Mouse (Mus musculus): Measurements from ENCODE around the gene Lca5l. TPM values are rescaled to one million over a fixed set of nuclear protein-coding genes. Genes with fewer than 3 reads are reported as not detected.

Gene Lca5l
- polyA plus RNA-seq, 2 experiments: 0.03 TPM; not detected in 1

- H3K9me3 ChIP-seq (ENCODE audit: control insufficient read depth, low read length): no peaks in the 10 kb centered on the region
- no peak for ATAC-seq (ENCODE audit: insufficient read depth)
- no peak overlapping the region for H3K9ac ChIP-seq (replicated peaks)
- WGBS (ENCODE audit: insufficient replicate concordance): 60% methylated on average over 5 of the region's 5 CpGs
- H3K4me3 ChIP-seq (ENCODE audit: insufficient read depth in 1 of 2, low read depth in 2 of 2, low read length in 2 of 2): no peak overlapping the region
- TF ChIP-seq CTCF (IDR thresholded peaks at IDR 0.05; ENCODE audit: low read depth) (no peak), EP300 (IDR thresholded peaks at IDR 0.05; ENCODE audit: low read depth) (no peak)
- H3K4me1 ChIP-seq (replicated peaks; ENCODE audit: control insufficient read depth in 2 of 2, insufficient read depth in 2 of 2, low read length in 1 of 2): no peaks in the 10 kb centered on the region
- no peak overlapping the region for H3K27ac ChIP-seq
- H3K4me2 ChIP-seq (ENCODE audit: low read depth): no peak overlapping the region
- DNase-seq (ENCODE audit: low read depth in 3 of 3, low spot score in 3 of 3): no peak
- no peaks in the 10 kb centered on the region for H3K27me3 ChIP-seq (ENCODE audit: control insufficient read depth, insufficient read depth, low read length)
- H3K36me3 ChIP-seq (replicated peaks; ENCODE audit: control insufficient read depth, insufficient read depth, low read depth): no peaks in the 10 kb centered on the region
Measured at GRCm38 (mm10) chr16:96110655-96111345, 81.3 kb downstream of the Lca5l start.

DNA sequence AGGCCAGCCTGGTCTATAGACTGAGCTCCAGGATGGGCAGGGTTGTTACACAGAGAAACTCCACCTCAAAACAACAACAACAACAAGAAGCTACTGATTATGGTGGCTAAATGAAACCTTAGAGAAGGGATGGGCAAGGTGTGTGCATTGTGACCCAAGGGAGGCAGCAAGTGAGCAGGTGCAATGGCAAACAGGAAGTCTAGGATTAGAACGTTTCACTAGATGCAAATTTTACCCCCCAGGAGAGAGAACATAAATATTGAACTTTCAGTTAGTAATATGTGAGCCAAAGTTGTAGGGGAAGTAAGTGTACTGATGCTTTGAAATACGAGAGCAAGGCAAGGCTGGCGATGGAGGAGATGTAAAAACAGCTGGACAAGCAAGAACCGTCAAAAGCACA lies 82.4 kb downstream of the Lca5l start:
- Histone ChIP-seq H3K4me1 (replicated peaks; ENCODE audit: control insufficient read depth in 2 of 2, insufficient read depth in 2 of 2, low read length in 1 of 2) (no peaks in the 10 kb centered on the region), H3K27ac (no peak overlapping the region), H3K9ac (replicated peaks) (no peak overlapping the region), H3K4me3 (ENCODE audit: insufficient read depth in 1 of 2, low read depth in 2 of 2, low read length in 2 of 2) (no peak overlapping the region), H3K9me3 (ENCODE audit: control insufficient read depth, low read length) (no peaks in the 10 kb centered on the region), H3K4me2 (ENCODE audit: low read depth) (no peak overlapping the region), H3K27me3 (ENCODE audit: control insufficient read depth, insufficient read depth, low read length) (no peaks in the 10 kb centered on the region), H3K36me3 (replicated peaks; ENCODE audit: control insufficient read depth, insufficient read depth, low read depth) (no peaks in the 10 kb centered on the region)
- TF ChIP-seq CTCF (IDR thresholded peaks at IDR 0.05; ENCODE audit: low read depth): no peak
- no peak for TF ChIP-seq EP300 (IDR thresholded peaks at IDR 0.05; ENCODE audit: low read depth)
- no peak for DNase-seq (ENCODE audit: low read depth in 3 of 3, low spot score in 3 of 3)
- ATAC-seq (ENCODE audit: insufficient read depth): no peak
- WGBS (ENCODE audit: insufficient replicate concordance): 46% methylated on average over 4 of the region's 4 CpGs

Other genes with a start within 250 kb of the Lca5l start
- 19.9 and 28.9 TPM in 2 replicates for gene Psmg1, start 201.3 kb downstream of the Lca5l start, polyA plus RNA-seq (2012; rRNA removed)
- gene Psmg1, start 201.3 kb downstream of the Lca5l start, polyA plus RNA-seq (2014; fragmentation: Nextera tagmentation; extraction: Ambion mirVana): 43.7 and 49.5 TPM in 2 replicates
- 4.8 and 7.3 TPM in 2 replicates for gene Brwd1, start 109.7 kb downstream of the Lca5l start, polyA plus RNA-seq (2012; rRNA removed)
- gene Brwd1, start 109.7 kb downstream of the Lca5l start, polyA plus RNA-seq (2014; fragmentation: Nextera tagmentation; extraction: Ambion mirVana): 12.3 and 14.3 TPM in 2 replicates
- gene Hmgn1, start 64.5 kb downstream of the Lca5l start, polyA plus RNA-seq (2012; rRNA removed): 35.6 and 58.7 TPM in 2 replicates
- 120 and 122 TPM in 2 replicates for gene Hmgn1, start 64.5 kb downstream of the Lca5l start, polyA plus RNA-seq (2014; fragmentation: Nextera tagmentation; extraction: Ambion mirVana)
- gene Wrb, start 46.9 kb downstream of the Lca5l start, polyA plus RNA-seq (2012; rRNA removed): 4.3 and 7.3 TPM in 2 replicates
- gene Wrb, start 46.9 kb downstream of the Lca5l start, polyA plus RNA-seq (2014; fragmentation: Nextera tagmentation; extraction: Ambion mirVana): 13.3 and 13.6 TPM in 2 replicates
- 0.12 and 0.30 TPM in 2 replicates for gene Sh3bgr, start 8.2 kb upstream of the Lca5l start, polyA plus RNA-seq (2012; rRNA removed)
- gene Sh3bgr, start 8.2 kb upstream of the Lca5l start, polyA plus RNA-seq (2014; fragmentation: Nextera tagmentation; extraction: Ambion mirVana): 0.28 and 0.29 TPM in 2 replicates
- gene B3galt5, start 43.5 kb upstream of the Lca5l start, polyA plus RNA-seq (2012; rRNA removed): 0.03 and 0.05 TPM in 2 replicates
- not detected in 2 replicates for gene B3galt5, start 43.5 kb upstream of the Lca5l start, polyA plus RNA-seq (2014; fragmentation: Nextera tagmentation; extraction: Ambion mirVana)

All from liver, embryonic 14.5 days (tissue).